Mouse (Mus musculus): ENCODE data around the gene Klc3. TPM values are rescaled to one million over a fixed set of nuclear protein-coding genes. Genes with fewer than 3 reads are reported as not detected.

Gene Klc3
- total and polyA plus RNA-seq, 3 experiments = 0.42 to 3.6 TPM; not detected in 1

DNA sequence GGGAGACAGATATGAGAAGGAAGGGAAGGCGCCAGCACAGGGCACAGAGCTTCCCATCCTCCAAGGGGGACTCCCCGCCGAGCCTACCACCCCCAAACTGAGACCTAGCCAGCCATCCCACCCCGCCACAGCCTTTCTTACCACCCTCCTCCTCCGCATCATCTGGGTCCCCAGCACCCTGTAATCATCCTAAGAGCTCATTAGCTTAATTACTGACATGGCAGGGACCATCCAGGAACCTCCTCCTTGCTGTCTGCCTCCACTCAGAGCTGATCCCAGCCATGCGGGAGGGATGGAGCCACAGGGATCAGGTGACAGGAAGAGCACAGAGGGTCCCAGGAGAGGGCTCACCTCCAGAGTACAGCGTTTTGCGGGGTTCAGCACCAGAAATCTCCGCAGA is 33.1 kb upstream of the Klc3 start:
- DNase-seq (ENCODE audit: low read depth, low spot score) = no peak
- H3K36me3 ChIP-seq (ENCODE audit: control insufficient read depth in 1 of 2, insufficient read depth in 2 of 2, low read length in 2 of 2) = peaks cover 7 to 11% of the 10 kb centered on the region in 2 experiments
- H3K27me3 ChIP-seq (ENCODE audit: control insufficient read depth in 1 of 2, insufficient read depth in 2 of 2, low read length in 2 of 2) = no peaks in the 10 kb centered on the region
- TF ChIP-seq TAL1 (IDR thresholded peaks at IDR 0.05; ENCODE audit: low read length) (no peak), NRF1 (IDR thresholded peaks at IDR 0.05; ENCODE audit: insufficient read depth, low read depth, low read length, poor library complexity, severe bottlenecking) (no peak), KAT2A (conservative IDR thresholded peaks at IDR 0.05; ENCODE audit: low read depth, low read length) (no peak), JUND (IDR thresholded peaks at IDR 0.05; ENCODE audit: low read depth, low read length) (no peak), GATA1 (IDR thresholded peaks at IDR 0.05; ENCODE audit: low read depth, low read length) (no peak), CTCF (IDR thresholded peaks at IDR 0.05 in 2 of 3, conservative IDR thresholded peaks at IDR 0.05 in 1 of 3; ENCODE audit: control insufficient read depth in 1 of 3, insufficient read depth in 1 of 3, low read depth in 2 of 3, low read length in 3 of 3, poor library complexity in 1 of 3, severe bottlenecking in 1 of 3) (no peak)
- no peaks in the 10 kb centered on the region for H3K9me3 ChIP-seq (replicated peaks; ENCODE audit: insufficient read depth, low read length)
- peaks cover 1 to 11% of the 10 kb centered on the region in 2 experiments for H3K4me1 ChIP-seq (ENCODE audit: control insufficient read depth in 1 of 2, insufficient read depth in 2 of 2, low read length in 2 of 2)
- H3K9ac ChIP-seq (ENCODE audit: control insufficient read depth, low read depth, low read length, poor library complexity, severe bottlenecking) = no peak overlapping the region
- no peak overlapping the region for H3K27ac ChIP-seq (ENCODE audit: control insufficient read depth, low read depth, low read length)
- no peak overlapping the region for H3K4me3 ChIP-seq (ENCODE audit: control insufficient read depth in 1 of 2, insufficient read depth in 1 of 2, low read depth in 2 of 2, low read length in 2 of 2)
- H3K79me2 ChIP-seq (ENCODE audit: control insufficient read depth, insufficient read depth, low read length, poor library complexity) = no peaks in the 10 kb centered on the region

DNA sequence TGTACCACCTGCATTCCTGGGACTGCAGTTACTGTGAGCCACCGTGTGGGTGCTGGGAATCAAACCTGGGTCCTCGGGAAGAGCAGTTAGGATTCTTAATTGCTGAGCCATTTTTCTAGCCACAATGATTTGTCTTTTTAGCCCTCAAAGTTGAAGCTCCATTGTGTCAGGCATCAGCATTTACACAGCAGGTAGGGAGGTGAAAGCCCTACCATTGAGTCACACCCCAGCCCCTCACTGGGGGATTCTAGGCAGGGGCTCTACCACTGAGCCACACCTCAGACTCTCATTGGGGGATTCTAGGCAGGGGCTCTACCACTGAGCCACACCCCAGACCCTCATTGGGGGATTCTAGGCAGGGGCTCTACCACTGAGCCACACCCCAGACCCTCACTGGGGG is 32.4 kb upstream of the Klc3 start:
- H3K27ac ChIP-seq (ENCODE audit: control insufficient read depth, low read depth, low read length) = no peak overlapping the region
- no peaks in the 10 kb centered on the region for H3K79me2 ChIP-seq (ENCODE audit: control insufficient read depth, insufficient read depth, low read length, poor library complexity)
- no peaks in the 10 kb centered on the region for H3K27me3 ChIP-seq (ENCODE audit: control insufficient read depth in 1 of 2, insufficient read depth in 2 of 2, low read length in 2 of 2)
- no peak for TF ChIP-seq MAZ (IDR thresholded peaks at IDR 0.05; ENCODE audit: low read depth, low read length)
- no peak for TF ChIP-seq SIN3A (IDR thresholded peaks at IDR 0.05; ENCODE audit: low read length)
- no peak for TF ChIP-seq MAX (IDR thresholded peaks at IDR 0.05; ENCODE audit: low read length)
- H3K9me3 ChIP-seq (replicated peaks; ENCODE audit: insufficient read depth, low read length) = no peaks in the 10 kb centered on the region
- peaks cover 0 to 3% of the 10 kb centered on the region in 2 experiments; a peak in 2 of 4 replicates for H3K4me1 ChIP-seq (ENCODE audit: control insufficient read depth in 1 of 2, insufficient read depth in 2 of 2, low read length in 2 of 2)
- H3K9ac ChIP-seq (ENCODE audit: control insufficient read depth, low read depth, low read length, poor library complexity, severe bottlenecking) = no peak overlapping the region
- H3K4me3 ChIP-seq (ENCODE audit: control insufficient read depth in 1 of 2, insufficient read depth in 1 of 2, low read depth in 2 of 2, low read length in 2 of 2) = no peak overlapping the region
- H3K36me3 ChIP-seq (ENCODE audit: control insufficient read depth in 1 of 2, insufficient read depth in 2 of 2, low read length in 2 of 2) = peaks cover 3 to 7% of the 10 kb centered on the region in 2 experiments
- no peak for DNase-seq (ENCODE audit: low read depth, low spot score)

DNA sequence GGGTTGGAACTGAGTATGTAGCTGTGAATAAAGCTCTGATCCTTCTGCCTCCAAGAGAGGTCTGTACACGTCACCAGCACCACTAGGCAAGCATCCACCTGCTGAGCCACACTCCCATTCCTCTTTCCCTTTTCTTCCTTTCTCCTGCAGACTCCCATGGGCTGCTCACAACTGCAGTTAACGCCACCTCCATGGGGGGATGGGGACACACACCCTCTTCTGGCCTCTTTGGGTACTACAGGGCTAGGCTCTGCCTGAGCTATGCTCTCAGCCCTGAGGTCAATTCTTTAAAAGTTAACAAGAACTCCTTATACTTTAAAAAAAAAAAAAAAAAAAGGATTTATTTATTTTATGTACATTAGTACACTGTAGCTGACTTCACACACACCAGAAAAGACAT is 28.6 kb upstream of the Klc3 start:
- peak; percentile 32 for DNase-seq (ENCODE audit: low read depth, low spot score)
- H3K4me1 ChIP-seq (ENCODE audit: control insufficient read depth in 1 of 2, insufficient read depth in 2 of 2, low read length in 2 of 2) = no peaks in the 10 kb centered on the region
- no peaks in the 10 kb centered on the region for H3K27me3 ChIP-seq (ENCODE audit: control insufficient read depth in 1 of 2, insufficient read depth in 2 of 2, low read length in 2 of 2)
- H3K9ac ChIP-seq (ENCODE audit: control insufficient read depth, low read depth, low read length, poor library complexity, severe bottlenecking) = no peak overlapping the region
- peaks cover 0 to 7% of the 10 kb centered on the region in 2 experiments; a peak in 2 of 4 replicates for H3K36me3 ChIP-seq (ENCODE audit: control insufficient read depth in 1 of 2, insufficient read depth in 2 of 2, low read length in 2 of 2)
- TF ChIP-seq SIN3A (IDR thresholded peaks at IDR 0.05; ENCODE audit: low read length) (no peak), CTCF (IDR thresholded peaks at IDR 0.05 in 2 of 3, conservative IDR thresholded peaks at IDR 0.05 in 1 of 3; ENCODE audit: control insufficient read depth in 1 of 3, insufficient read depth in 1 of 3, low read depth in 2 of 3, low read length in 3 of 3, poor library complexity in 1 of 3, severe bottlenecking in 1 of 3) (peak; percentile 43 to 45 (median 45)), JUND (IDR thresholded peaks at IDR 0.05; ENCODE audit: low read depth, low read length) (no peak), MYB (IDR thresholded peaks at IDR 0.05; ENCODE audit: low read depth, low read length) (no peak), GABPA (IDR thresholded peaks at IDR 0.05; ENCODE audit: low read depth, low read length) (no peak), MYC (IDR thresholded peaks at IDR 0.05; ENCODE audit: low read depth, low read length) (no peak), UBTF (IDR thresholded peaks at IDR 0.05; ENCODE audit: borderline replicate concordance, insufficient read depth, low read depth, low read length) (no peak), ZNF384 (IDR thresholded peaks at IDR 0.05; ENCODE audit: low read depth, low read length) (no peak), SMC3 (IDR thresholded peaks at IDR 0.05; ENCODE audit: low read depth, low read length) (peak; percentile 18; the same call in 1 of the 2 replicates), MAX (IDR thresholded peaks at IDR 0.05; ENCODE audit: low read length) (no peak), RAD21 (IDR thresholded peaks at IDR 0.05; ENCODE audit: low read depth, low read length) (no peak)
- H3K4me3 ChIP-seq (ENCODE audit: control insufficient read depth in 1 of 2, insufficient read depth in 1 of 2, low read depth in 2 of 2, low read length in 2 of 2) = no peak overlapping the region
- H3K27ac ChIP-seq (ENCODE audit: control insufficient read depth, low read depth, low read length) = no peak overlapping the region
- no peaks in the 10 kb centered on the region for H3K79me2 ChIP-seq (ENCODE audit: control insufficient read depth, insufficient read depth, low read length, poor library complexity)
- no peaks in the 10 kb centered on the region for H3K9me3 ChIP-seq (replicated peaks; ENCODE audit: insufficient read depth, low read length)

Measured in MEL (cell line).